Mouse (Mus musculus): Measurements from ENCODE around the gene Adam17.
A peak's percentile ranks its signal among the peaks of the same experiment; 100 is the strongest.
"Not testable (repeated sequence)": the region's sequence is repeated elsewhere in the genome, so short reads cannot be mapped to it uniquely, and the experiment has no call there.

The Adam17 gene

DNA sequence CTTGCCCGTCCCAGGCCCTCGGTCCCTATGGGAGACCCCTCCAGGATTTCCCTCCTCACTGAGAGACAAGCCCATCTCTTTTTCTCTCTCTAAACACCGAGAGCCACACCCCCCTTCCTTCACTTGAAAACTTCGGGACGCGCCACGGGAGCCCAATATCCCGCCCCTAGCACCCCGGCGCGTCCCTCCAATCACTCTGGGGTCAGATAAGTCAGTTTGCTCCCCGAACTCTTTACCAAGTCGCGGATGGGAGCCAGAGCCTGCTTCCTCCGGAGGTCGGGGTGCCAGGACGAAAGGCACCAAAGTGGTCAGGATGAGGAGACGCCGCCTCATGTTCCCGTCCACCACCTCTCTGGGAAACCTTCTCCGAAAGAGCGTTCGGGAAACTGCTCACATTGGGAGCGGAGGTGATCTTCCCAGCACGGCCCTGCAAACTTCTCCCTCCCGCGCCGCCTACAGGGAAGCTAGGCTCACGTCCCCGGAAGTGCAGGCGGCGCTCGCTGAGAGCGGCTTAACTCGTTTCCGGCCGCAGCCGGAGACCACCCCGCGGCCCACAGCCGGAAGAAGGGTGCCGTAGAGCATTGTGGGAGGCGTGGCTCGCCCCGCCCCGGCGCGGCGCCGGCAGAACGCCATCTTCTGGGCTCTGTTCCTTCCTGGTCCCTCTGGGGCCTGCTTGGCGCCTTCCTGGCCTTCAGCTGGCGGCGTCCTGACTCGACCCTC is at the start of gene Adam17:
TSS of gene Adam17 (minus strand) at position 533 of the 720 bp plus-strand sequence.
- peak; percentile 91 for DNase-seq (ENCODE audit: low read depth, low spot score)

DNA sequence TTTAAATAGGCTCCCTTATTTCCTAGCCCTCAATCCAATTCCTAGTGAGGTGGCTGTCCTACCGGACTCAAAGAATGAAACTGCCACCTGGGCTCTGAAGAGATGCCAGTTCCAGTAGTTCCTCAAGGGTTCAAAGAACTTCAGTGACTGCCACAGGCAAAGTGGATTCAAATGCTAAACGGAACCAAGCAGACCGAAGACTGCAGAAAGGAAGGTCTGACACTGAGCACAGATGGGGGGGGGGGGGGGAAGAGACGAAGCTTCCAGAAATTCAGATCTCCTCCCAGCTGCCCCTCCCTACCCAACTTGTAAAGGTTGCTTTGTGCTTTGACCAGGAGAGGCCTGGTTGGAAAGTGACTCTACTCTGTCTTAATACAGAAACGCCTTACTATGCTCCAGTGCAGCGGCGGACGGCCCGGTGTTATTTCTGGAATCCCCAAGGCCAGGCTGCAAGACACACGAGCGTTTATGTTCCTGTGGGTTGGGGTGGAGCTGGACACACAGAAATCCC is 45.2 kb upstream of the Adam17 start:
- DNase-seq (ENCODE audit: low read depth, low spot score), result no peak

- no peak for DNase-seq (ENCODE audit: low read depth, low spot score)
Measured at GRCm38 (mm10) chr12:21418083-21418482, 44.7 kb upstream of the Adam17 start.

DNA sequence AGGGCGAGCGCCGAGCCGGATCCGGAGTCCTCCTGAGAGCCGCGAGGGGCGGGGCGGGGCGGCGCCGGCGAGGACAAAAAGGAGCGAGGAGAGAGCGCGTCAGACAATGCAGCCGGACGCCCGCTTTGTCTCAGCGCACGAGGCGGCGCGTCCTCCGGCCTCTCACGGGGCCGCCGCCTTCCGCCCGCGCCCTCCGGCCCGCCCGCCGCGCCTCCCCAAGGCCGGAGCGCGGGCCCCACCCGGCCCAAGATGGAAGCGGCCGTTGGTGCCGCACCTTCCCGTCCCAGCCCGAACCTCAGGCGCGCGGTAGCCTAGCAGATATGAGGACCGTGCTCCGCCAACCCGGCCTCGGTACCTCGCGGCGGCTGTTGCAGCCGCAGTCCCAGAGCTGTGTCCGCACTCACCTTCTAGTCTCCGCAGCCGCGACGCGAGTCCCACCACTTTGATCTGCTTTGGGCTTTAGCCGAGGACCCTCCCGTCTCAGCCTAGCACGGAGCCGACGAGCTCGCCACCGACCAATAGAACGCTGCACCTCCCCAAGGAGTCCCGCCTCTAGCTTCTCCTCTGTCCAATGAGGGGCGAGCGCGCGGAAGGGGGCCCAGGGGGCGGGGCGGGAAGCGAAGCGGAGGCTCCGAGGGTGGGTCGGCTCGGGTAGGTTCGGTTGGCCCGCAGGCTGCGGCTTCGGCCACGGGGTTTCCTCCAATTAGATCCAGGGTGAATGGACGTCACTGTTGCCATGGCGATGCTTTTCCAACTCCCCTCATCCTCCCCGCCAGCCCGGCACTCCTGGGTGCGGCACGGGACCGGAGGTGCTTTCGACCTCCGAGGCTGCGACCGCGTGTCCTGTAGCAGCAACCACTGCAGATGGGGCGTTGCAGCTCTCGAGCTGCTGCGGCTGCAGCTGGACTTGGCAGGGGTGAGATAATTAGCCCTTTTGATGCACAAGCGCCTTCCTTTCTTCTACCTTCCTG is 44.0 kb upstream of the Adam17 start, which contains the start of gene Ywhaq:
TSS of gene Ywhaq (minus strand) at position 538 of the 971 bp plus-strand sequence.
- DNase-seq (ENCODE audit: low read depth, low spot score), result peak; percentile 97

DNA sequence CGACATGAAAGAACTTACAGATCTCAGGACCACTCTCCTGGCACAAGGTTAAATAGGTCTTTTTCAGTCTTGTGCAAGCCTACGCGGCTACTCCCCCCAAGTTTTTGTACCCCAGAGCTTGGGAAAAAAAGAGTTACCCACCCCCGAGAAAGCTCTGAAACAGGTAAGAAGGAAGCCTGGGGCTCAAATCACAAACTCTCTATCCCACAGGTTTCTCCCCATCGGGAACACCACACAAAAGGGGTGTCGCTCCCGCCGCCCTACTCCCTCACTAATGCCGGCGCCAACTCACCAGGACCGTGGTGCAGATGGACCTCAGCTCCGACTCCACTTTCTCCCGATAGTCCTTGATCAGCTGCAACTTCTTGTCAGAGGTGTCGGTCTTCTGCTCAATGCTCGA is 43.1 kb upstream of the Adam17 start:
- no peak for DNase-seq (ENCODE audit: low read depth, low spot score)

- no peak for DNase-seq (ENCODE audit: low read depth, low spot score)
Measured at GRCm38 (mm10) chr12:21410620-21411019, 37.2 kb upstream of the Adam17 start.

DNA sequence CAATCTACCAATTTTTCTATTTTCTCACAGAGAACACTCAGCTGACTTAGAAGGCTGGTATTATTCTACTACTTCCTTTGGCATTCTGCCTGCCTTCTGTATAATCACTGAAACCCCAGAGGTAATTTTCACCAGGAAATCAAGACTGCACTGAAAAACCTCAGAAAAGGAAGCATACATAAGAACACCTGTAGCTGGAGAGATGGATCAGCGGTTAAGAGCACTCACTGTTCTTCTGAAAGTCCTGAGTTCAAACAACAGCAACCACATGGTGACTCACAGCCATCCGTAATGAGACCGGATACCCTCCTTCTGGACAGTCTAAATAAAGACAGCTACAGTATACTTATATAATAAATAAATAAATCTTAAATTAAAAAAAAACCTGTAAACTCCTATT is 36.2 kb upstream of the Adam17 start:
- no peak for DNase-seq (ENCODE audit: low read depth, low spot score)

DNA sequence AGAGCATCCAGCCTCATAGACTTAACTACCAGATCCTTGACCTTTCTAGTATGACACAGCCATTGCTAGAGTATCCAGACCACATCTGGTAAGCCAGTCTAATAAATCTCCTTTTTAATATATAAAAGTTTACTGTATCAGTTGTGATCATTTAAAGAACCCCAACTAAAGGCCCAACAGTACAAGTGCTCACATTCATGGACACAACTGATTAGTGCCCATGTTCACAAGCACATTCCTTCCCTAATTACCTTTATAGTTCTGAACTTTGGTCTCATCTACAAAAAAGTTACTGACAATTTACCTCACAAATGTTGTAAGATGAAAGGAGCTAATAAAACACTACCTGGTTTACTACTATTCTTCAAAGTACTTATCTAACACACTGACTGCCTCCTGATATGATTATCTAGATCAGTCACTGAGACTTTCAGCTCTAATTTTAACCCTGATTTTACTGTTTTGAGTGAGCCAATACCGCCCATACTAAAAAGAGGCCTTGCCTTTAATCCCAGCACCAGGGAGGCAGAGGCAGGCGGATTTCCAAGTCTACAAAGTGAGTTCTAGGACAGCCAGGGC is 35.4 kb upstream of the Adam17 start:
- DNase-seq (ENCODE audit: low read depth, low spot score), result no peak

DNA sequence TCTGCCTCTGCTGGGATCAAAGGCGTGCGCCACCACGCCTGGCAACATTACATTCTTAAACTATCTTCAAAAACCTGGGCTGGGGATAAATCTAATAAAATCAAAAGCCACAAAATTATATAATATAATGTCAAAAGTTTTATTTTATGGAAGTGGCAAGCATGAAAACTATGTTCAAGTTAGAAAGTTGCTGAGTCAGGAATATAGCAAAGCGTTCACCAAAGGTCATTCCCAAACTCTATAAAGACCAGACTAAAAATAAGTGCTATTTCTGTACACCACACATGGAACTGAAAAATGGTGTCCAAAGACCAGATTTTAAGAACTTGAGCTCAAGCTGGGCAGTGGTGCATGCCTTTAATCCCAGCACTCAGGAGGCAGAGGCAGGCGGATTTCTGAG is 29.3 kb upstream of the Adam17 start:
- no peak for DNase-seq (ENCODE audit: low read depth, low spot score)

DNA sequence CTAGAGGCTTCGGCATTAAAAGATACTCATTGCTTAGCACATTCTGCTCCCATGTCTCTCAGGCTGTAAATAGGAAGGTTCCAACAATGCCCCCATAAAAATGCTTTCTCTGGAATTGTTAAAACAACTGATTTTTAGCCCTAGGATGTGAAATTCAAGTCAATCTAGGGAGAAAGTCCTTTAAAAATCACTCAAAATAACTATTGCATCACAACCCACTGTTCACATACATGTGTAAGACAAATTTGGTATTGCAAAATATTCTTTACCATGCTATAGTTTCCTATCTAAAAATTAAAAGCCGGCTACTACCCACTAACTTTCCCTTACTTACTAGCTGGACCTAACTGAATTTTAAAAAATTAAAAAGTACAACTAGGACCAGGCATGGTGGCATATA is 12.8 kb upstream of the Adam17 start:
- DNase-seq (ENCODE audit: low read depth, low spot score), result no peak

GRCm38 (mm10) chr12:21378765-21379346 is 5.4 kb upstream of the Adam17 start:
- DNase-seq (ENCODE audit: low read depth, low spot score), result not testable (repeated sequence)

- DNase-seq (ENCODE audit: low read depth, low spot score), result no peak
Measured at GRCm38 (mm10) chr12:21375376-21376157, 2.1 kb upstream of the Adam17 start.

DNA sequence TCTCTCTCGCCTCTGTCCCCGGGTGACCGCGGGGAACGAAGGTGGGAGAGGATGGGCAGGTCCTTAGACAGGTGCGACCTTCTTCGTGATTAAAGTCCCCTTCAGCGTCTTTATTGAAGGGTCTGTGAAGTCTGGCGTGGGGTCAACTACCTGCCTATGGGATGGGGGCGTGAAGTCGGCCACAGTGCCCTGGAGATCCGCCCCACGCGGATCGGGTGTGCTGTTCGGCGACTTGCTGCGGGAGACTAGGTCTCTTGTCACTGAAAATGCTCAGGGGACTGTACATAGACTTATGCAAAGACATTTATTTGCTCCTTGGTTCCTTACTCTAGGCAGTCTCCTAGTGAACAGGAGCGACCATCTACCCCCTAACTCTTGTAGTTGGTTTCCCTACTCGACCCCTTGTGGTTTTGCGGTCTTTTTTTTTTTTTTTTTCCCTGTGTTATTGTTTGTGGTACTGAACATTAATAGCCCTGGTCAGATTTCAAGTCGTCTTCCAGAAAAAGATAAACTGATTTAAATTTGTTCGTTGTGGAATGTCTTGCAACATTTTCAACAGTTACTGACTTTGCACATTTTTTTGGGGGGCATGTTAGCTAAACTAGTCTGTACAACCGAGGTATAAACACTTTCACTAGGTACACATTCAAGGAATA is 516 bp upstream of the Adam17 start:
- peak; percentile 22 for DNase-seq (ENCODE audit: low read depth, low spot score)

DNA sequence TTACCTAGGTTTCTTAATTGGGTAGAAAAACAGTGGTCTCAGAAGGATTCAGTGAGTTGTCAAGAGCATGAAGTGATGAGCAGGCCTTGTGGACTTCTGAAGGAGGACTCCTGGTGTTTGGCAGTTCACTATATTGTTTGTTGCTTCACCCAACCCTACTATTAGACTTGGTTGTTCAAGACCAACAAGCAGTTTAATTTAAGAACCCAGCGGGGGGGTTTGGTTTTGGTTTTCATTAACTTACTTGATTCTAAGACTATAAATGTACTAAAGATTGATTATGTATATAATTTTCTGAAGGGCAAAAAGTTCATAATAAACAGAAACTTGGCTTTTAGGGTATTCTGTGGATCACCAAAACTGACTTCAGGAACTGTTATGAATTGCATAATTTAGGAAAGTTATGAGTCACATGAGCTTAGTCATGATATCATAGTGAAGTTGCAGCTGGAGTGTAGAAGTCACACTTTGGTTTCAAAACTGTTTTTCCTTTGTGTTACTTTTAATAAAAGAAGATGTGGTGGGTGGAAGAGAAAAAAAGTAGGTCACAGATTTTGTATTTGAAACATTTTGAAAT is 3.3 kb downstream of the Adam17 start:
- DNase-seq (ENCODE audit: low read depth, low spot score), result no peak

GRCm38 (mm10) chr12:21369087-21369410 is 4.4 kb downstream of the Adam17 start:
- DNase-seq (ENCODE audit: low read depth, low spot score), result no peak

DNA sequence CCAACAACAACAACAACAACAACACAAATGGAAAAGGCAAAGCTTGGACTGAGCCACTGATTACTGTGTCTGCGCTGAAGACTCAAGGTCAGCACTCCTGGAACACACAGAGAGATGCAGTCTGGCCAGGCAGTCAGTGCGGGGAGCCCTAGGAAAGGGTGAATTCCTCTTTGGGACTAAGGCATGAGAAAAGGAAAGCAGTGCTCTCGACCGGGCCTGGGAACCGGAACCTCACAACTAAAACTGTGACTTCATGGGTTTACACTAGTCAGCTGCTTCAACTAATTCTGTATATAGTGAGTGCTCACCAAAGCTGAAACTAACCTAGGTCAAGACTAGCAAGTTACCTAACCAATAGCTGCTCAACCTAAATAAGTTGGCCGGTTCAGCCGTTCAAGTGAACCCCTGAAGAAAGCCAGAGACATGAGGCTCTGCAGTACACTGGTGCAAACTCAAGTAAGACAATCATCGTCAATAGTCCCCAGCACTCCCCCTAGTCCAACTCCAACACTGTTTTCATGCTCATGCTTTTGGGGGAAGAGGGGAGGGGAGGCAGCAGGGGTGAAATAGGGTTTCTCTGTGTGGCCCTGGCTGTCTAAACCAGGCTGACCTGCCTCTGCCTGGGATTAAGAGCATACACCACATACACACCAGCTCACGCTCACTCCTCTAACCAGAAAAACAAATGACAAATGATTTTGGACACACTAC is 4.9 kb downstream of the Adam17 start:
- DNase-seq (ENCODE audit: low read depth, low spot score), result no peak

GRCm38 (mm10) chr12:21364624-21365435 is 8.6 kb downstream of the Adam17 start:
- no peak for DNase-seq (ENCODE audit: low read depth, low spot score)

DNA sequence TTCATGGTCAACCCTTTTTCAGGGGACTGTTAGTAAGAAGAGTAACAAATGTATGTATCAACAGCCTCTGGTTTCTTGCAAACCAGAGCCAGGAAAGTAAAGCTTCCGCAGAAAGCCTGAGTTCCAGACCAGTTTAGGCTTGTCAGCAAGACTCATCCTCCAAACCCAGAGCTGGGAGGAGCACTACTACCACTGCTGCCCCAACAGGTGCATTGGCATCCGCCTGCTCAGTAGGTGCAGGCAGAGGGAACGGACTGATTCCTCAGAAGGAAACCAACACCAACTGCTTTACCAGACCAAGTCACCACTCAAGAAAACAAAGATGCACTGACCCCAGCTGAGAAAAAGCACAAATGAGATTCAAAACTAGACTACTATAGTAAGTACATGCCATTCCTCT is 10.2 kb downstream of the Adam17 start:
- DNase-seq (ENCODE audit: low read depth, low spot score), result no peak

DNA sequence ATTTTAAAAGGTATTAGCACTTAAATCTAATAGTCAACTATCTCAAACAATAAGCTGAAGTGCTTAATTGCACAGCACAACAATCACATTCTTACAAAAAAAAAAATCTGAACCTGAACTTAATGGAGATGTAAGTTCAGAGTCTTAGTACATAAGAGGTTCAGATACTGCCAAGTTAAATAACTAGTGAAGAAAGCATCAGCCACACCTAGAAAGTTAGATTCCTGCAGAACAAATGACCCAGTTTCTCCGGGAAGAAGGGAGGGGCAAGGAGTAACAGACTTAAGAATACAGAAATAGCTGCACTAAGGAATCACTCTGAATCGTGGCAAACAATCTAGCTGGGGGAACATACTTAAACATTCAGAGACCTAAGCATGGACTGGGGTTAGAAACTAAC is 10.7 kb downstream of the Adam17 start:
- DNase-seq (ENCODE audit: low read depth, low spot score), result no peak
